Mouse (Mus musculus): ENCODE results near the gene Nnmt. TPM values are rescaled to one million over a fixed set of nuclear protein-coding genes. Genes with fewer than 3 reads are reported as not detected.

Gene Nnmt
- polyA plus RNA-seq, 1 experiment from 2014 or later = 0.58 TPM

DNA sequence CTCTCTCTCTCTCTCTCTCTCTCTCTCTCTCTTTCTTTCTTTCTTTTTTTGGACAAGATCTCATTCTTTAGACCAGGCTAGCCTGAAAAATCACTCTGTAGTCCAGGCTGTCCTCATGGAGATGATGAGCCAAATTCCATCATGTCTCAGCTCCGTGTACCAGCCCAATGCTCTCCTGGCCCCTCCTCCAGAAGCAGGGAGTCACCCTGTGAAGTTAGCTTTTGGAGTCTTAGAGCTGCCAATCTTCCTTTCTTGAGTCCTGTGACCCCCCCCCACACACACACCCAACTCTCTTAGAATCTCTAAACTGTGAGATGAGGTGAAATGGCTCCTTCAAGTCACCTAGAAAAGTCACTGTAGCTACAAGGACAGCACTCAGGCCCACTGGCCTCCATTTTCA is 727 bp downstream of the Nnmt start:
- Histone ChIP-seq H3K9me3 (replicated peaks) (no peaks in the 10 kb centered on the region), H3K36me3 (no peaks in the 10 kb centered on the region), H3K27me3 (no peaks in the 10 kb centered on the region), H3K9ac (no peak overlapping the region), H3K4me2 (no peak overlapping the region), H3K27ac (no peak overlapping the region), H3K4me3 (replicated peaks) (no peak overlapping the region), H3K4me1 (replicated peaks) (no peaks in the 10 kb centered on the region)
- ATAC-seq (ENCODE audit: low read depth) (no peak), DNase-seq (no peak)
- WGBS (ENCODE audit: insufficient replicate concordance) = 52% methylated on average over 1 of the region's 1 CpGs

DNA sequence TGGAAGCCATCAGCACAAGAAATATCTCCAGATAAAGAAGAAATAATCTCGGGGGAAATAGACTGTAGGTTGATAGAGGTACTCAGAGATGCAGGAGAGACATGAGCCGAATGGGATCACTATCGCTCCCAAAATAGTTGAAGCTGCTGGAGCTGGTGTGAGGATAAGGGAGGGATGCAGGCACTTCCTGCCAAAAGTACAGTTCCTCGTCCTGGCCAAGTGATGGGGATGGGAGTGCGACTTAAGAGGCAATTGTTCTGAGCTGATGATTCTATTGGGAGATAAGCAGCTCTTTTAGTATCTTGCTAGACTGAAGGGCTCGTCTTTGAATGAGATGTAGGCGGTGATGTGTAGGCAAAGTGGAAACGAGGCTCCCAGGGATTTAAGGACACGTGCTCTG is 4.1 kb downstream of the Nnmt start:
- no peak for ATAC-seq (ENCODE audit: low read depth)
- no peak for DNase-seq
- WGBS (ENCODE audit: insufficient replicate concordance) = 46% methylated on average over 9 of the region's 9 CpGs
- H3K4me1 ChIP-seq (replicated peaks) = no peaks in the 10 kb centered on the region
- H3K9ac ChIP-seq = no peak overlapping the region
- 0 out of 2 replicates have a peak, but pooled peaks cover 3% of the 10 kb centered on the region for H3K27me3 ChIP-seq
- no peak overlapping the region for H3K4me2 ChIP-seq
- H3K36me3 ChIP-seq = no peaks in the 10 kb centered on the region
- H3K27ac ChIP-seq = no peak overlapping the region
- H3K4me3 ChIP-seq (replicated peaks) = no peak overlapping the region
- H3K9me3 ChIP-seq (replicated peaks) = no peaks in the 10 kb centered on the region

DNA sequence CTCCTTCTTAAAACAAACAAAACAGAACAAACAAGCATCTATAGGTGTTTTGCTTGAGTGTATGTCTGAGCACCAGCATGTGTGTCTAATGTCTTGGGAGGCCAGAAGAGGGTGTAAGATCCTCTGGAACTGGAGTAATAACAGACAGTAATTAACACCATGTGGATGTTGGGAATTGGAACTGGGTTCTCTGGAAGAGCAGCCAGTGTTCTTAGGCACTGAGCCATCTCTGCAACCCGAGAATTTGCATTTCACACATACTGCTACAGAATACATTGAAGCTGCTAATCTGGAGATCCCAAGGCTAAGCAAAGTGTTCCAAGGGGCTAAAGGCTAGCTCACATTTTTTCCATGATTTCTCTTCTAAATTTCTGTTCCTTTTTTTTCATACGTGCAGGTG is 4.9 kb downstream of the Nnmt start:
- no peak for DNase-seq
- 57% methylated on average over 2 of the region's 2 CpGs for WGBS (ENCODE audit: insufficient replicate concordance)

DNA sequence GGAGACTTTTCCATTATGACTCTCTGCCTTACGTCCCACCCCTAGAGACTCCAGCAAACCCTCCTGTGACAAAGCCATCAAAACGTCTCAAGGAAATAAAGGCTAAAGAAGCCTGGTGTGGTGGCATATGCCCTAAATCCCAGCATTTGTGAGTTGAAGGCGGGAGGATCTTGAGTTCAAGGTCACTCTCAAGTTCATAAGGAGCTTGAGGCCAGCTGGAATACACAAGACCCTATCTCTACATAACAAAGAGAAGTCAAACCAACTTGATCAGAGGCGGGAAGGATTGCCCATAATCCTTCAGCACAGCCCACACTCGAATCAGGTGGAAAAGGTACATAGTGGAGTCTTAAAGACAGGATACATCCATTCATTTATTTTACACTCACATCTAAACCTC is 7.5 kb downstream of the Nnmt start:
- Histone ChIP-seq H3K36me3 (no peaks in the 10 kb centered on the region), H3K9ac (no peak overlapping the region), H3K9me3 (replicated peaks) (no peaks in the 10 kb centered on the region), H3K4me3 (replicated peaks) (no peak overlapping the region), H3K27ac (no peak overlapping the region), H3K4me2 (no peak overlapping the region), H3K4me1 (replicated peaks) (no peaks in the 10 kb centered on the region), H3K27me3 (0 out of 2 replicates have a peak, but pooled peaks cover 3% of the 10 kb centered on the region)
- 52% methylated on average over 5 of the region's 5 CpGs for WGBS (ENCODE audit: insufficient replicate concordance)
- DNase-seq (no peak), ATAC-seq (ENCODE audit: low read depth) (no peak)

More for the DNA sequence above, 4.9 kb downstream of the Nnmt start:
- Histone ChIP-seq H3K9me3 (replicated peaks) (no peaks in the 10 kb centered on the region), H3K4me2 (no peak overlapping the region), H3K4me1 (replicated peaks) (no peaks in the 10 kb centered on the region), H3K27me3 (0 out of 2 replicates have a peak, but pooled peaks cover 3% of the 10 kb centered on the region), H3K9ac (no peak overlapping the region), H3K27ac (no peak overlapping the region), H3K36me3 (no peaks in the 10 kb centered on the region), H3K4me3 (replicated peaks) (no peak overlapping the region)
- no peak for ATAC-seq (ENCODE audit: low read depth)

DNA sequence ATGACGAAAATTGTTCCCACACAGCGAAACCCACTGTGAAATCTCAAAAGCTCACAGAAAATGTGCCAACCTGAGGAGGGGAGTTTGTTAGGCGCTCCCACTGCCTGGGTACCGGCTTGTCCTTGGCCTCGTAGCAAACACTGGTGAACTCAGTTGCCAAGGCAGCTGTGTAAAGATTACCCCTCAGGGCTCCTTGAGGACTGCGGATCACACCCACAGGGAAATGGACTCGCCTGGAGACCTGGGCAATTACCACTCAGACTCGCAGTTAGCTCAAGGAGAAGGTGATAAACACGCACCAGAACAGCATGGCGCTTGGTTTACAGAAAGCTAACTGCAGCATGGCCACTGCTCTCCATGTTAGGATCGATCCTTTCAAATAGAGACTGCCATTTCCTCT is 8.0 kb downstream of the Nnmt start:
- Histone ChIP-seq H3K27ac (no peak overlapping the region), H3K27me3 (0 out of 2 replicates have a peak, but pooled peaks cover 3% of the 10 kb centered on the region), H3K4me1 (replicated peaks) (no peaks in the 10 kb centered on the region), H3K4me3 (replicated peaks) (no peak overlapping the region), H3K9me3 (replicated peaks) (no peaks in the 10 kb centered on the region), H3K36me3 (no peaks in the 10 kb centered on the region), H3K4me2 (no peak overlapping the region), H3K9ac (no peak overlapping the region)
- 51% methylated on average over 11 of the region's 11 CpGs for WGBS (ENCODE audit: insufficient replicate concordance)
- DNase-seq (no peak), ATAC-seq (ENCODE audit: low read depth) (no peak)

DNA sequence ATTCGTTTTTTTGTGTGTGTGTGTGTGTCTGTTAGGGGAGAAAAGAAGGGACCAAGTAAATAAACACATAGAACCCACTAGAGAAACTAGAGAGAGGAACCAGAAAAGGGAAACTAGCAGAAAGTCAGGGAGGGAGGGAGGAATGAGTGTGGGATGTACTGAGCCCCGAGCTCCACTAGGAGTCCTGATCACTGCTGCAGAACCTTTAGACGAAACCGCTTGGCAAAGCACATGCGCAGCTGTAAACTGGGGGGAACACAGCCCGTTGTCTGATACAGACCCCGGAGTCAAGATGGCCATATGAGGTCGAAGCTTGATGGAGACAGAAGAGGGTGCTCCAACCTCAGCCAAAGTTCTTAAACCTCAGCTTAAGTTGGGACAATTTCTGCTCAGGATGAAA is 11.0 kb downstream of the Nnmt start:
- no peak overlapping the region for H3K9ac ChIP-seq
- ATAC-seq (ENCODE audit: low read depth) (no peak), DNase-seq (no peak)
- no peaks in the 10 kb centered on the region for H3K4me1 ChIP-seq (replicated peaks)
- WGBS (ENCODE audit: insufficient replicate concordance) = 41% methylated on average over 8 of the region's 8 CpGs
- H3K4me3 ChIP-seq (replicated peaks) = no peak overlapping the region
- 0 out of 2 replicates have a peak, but pooled peaks cover 3% of the 10 kb centered on the region for H3K27me3 ChIP-seq
- no peak overlapping the region for H3K4me2 ChIP-seq
- no peak overlapping the region for H3K27ac ChIP-seq
- no peaks in the 10 kb centered on the region for H3K36me3 ChIP-seq
- H3K9me3 ChIP-seq (replicated peaks) = no peaks in the 10 kb centered on the region

DNA sequence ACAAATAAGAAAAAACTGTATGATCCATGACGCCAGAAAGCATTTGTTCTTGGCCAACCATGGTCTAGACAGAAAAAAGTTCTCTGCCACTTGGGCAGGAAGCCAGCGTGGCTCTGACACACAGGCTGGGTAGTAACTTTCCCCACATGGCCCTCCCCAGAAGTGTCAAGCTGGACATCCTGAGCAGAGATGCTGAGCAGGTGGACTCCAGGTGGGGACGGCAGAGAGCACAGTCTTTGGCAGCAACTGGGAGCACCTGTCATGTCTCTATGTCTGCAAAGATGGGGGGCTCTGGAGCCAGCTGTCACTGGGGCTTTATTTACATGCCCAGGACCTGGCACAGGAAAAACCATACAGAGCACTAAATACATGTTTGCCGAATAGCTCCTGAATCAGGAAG is 14.3 kb downstream of the Nnmt start:
- Histone ChIP-seq H3K9ac (no peak overlapping the region), H3K36me3 (no peaks in the 10 kb centered on the region), H3K9me3 (replicated peaks) (no peaks in the 10 kb centered on the region), H3K4me2 (no peak overlapping the region), H3K27ac (no peak overlapping the region), H3K4me3 (replicated peaks) (no peak overlapping the region), H3K4me1 (replicated peaks) (no peaks in the 10 kb centered on the region), H3K27me3 (no peaks in the 10 kb centered on the region)
- 61% methylated on average over 4 of the region's 4 CpGs for WGBS (ENCODE audit: insufficient replicate concordance)
- ATAC-seq (ENCODE audit: low read depth) (no peak), DNase-seq (no peak)

DNA sequence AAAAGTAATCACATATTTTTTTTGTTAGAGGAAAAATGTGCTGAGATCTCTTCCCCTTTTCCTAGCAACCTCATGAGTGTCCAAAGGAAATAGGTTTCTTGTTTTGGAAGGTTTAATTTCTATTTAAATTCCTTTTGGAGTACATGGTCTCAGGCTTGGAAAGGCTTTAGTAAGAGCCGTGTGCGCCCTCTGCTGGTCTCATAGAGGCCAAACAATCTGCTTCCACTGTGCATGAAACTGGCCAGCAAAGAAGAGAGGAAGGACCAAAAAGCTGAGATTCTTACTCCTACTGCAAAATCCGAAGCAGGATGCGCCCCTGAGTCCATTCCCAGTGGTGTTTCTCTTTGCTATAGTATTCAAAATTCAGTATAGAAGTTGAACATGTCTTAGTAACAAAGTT is 18.6 kb downstream of the Nnmt start:
- Histone ChIP-seq H3K4me1 (replicated peaks) (no peaks in the 10 kb centered on the region), H3K9ac (no peak overlapping the region), H3K9me3 (replicated peaks) (no peaks in the 10 kb centered on the region), H3K36me3 (no peaks in the 10 kb centered on the region), H3K4me3 (replicated peaks) (no peak overlapping the region), H3K4me2 (no peak overlapping the region), H3K27ac (no peak overlapping the region), H3K27me3 (no peaks in the 10 kb centered on the region)
- WGBS (ENCODE audit: insufficient replicate concordance) = 6% methylated on average over 4 of the region's 4 CpGs
- DNase-seq (peak; percentile 1), ATAC-seq (ENCODE audit: low read depth) (no peak)

DNA sequence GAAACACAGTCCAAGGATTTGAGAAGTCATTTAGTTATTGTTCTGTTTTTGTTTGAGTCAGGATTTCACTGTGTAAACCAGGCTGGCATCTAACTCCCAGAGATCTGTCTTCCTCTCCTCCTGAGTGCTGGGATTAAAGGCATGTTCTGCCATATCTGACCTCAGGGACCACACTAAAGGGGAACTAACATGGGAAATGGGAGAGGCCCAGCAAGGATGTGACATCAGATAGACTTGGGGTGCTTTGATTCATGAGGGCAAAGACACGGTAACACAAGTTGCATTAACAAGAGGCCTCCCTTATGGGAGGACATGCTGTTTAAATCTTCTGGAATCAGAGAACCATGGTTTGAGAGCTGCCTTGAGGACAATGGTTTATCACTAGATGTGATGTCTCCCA is 24.1 kb downstream of the Nnmt start:
- no peak overlapping the region for H3K9ac ChIP-seq
- H3K4me2 ChIP-seq = no peak overlapping the region
- H3K27ac ChIP-seq = no peak overlapping the region
- DNase-seq (no peak), ATAC-seq (ENCODE audit: low read depth) (no peak)
- no peaks in the 10 kb centered on the region for H3K4me1 ChIP-seq (replicated peaks)
- no peaks in the 10 kb centered on the region for H3K36me3 ChIP-seq
- 24% methylated on average over 1 of the region's 1 CpGs for WGBS (ENCODE audit: insufficient replicate concordance)
- no peaks in the 10 kb centered on the region for H3K9me3 ChIP-seq (replicated peaks)
- no peak overlapping the region for H3K4me3 ChIP-seq (replicated peaks)
- H3K27me3 ChIP-seq = no peaks in the 10 kb centered on the region

DNA sequence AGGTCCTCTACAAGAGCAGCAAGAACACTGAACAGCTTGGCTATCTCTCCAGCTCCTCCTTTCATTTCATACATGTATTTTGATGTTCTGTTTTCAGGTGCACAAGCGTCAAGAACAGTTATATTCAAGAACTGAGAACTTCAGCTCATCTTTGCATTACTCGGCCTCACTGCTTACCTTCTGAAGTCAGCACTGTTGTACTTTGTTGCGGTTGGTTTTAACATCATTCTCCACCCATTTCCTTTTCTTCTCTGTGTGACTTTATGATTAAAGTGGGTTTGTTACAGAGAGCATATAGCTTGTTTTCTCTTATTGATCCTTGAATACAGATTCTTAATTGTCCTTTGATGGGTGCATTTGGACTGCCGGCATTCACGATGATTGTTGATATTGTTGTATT is 42.6 kb downstream of the Nnmt start:
- Histone ChIP-seq H3K9ac (no peak overlapping the region), H3K4me3 (replicated peaks) (no peak overlapping the region), H3K4me1 (replicated peaks) (no peaks in the 10 kb centered on the region), H3K9me3 (replicated peaks) (no peaks in the 10 kb centered on the region), H3K4me2 (no peak overlapping the region), H3K27me3 (no peaks in the 10 kb centered on the region), H3K36me3 (no peaks in the 10 kb centered on the region), H3K27ac (no peak overlapping the region)
- ATAC-seq (ENCODE audit: low read depth) (no peak), DNase-seq (no peak)
- WGBS (ENCODE audit: insufficient replicate concordance) = 72% methylated on average over 5 of the region's 5 CpGs

DNA sequence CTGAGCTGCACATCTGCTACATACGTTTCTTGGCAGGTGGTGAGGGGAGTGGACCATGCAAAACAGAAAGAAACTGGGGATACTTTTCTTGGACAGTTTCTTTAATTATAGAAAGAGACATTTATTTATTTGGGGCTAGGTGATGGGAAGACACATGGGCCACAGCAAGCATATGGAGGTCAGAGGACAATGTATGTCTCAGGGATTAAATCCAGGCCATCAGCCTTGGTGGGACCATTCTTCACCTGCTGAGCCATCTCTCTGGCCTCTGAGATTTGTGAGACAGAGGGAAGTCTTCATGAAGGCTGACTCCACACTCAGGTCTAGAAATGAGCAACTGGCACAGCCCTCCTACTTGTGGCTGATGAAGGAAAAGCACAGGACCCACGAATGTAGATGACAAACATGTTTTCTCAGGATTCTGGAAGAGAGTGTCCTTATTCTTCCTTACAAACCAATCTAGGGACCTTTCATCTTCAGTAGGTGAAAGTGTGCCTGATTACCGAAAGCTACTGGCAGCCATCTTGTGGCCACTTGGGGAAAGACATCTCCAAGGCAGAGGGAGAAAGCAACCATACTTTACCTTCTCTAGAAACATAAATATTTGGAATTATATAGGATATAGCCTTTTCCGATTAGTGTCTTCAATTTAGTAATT is 45.3 kb downstream of the Nnmt start:
- Histone ChIP-seq H3K9ac (no peak overlapping the region), H3K4me1 (replicated peaks) (no peaks in the 10 kb centered on the region), H3K36me3 (no peaks in the 10 kb centered on the region), H3K27me3 (no peaks in the 10 kb centered on the region), H3K9me3 (replicated peaks) (no peaks in the 10 kb centered on the region), H3K4me2 (no peak overlapping the region), H3K4me3 (replicated peaks) (no peak overlapping the region), H3K27ac (no peak overlapping the region)
- no peak for ATAC-seq (ENCODE audit: low read depth)
- DNase-seq = no peak
- 13% methylated on average over 4 of the region's 4 CpGs for WGBS (ENCODE audit: insufficient replicate concordance)

DNA sequence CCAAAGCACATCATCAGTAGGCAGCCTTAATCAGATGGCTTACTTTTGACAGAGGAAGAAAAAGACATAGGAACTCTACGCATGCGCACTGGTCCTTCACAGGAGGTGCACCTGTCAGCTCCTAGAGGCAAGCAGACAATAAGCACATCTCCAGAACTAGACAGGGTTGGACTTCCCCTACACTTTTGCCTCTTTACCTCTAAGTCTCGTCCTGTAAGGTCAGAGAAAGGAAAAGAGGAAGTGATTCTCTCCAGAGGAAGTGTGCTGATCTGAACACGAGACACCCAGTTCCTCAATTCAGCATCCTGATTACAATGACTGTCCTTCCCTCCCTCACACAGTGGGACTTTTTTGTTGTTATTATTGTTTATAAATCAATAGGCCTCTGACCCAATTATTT is 46.3 kb downstream of the Nnmt start:
- no peak overlapping the region for H3K9ac ChIP-seq
- no peaks in the 10 kb centered on the region for H3K36me3 ChIP-seq
- no peaks in the 10 kb centered on the region for H3K4me1 ChIP-seq (replicated peaks)
- no peak overlapping the region for H3K27ac ChIP-seq
- WGBS (ENCODE audit: insufficient replicate concordance) = 26% methylated on average over 4 of the region's 4 CpGs
- no peaks in the 10 kb centered on the region for H3K9me3 ChIP-seq (replicated peaks)
- no peaks in the 10 kb centered on the region for H3K27me3 ChIP-seq
- H3K4me2 ChIP-seq = no peak overlapping the region
- DNase-seq (no peak), ATAC-seq (ENCODE audit: low read depth) (no peak)
- H3K4me3 ChIP-seq (replicated peaks) = no peak overlapping the region
